Mouse (Mus musculus): ENCODE data around the gene Dync1i1. TPM values are rescaled to one million over a fixed set of nuclear protein-coding genes. Genes with fewer than 3 reads are reported as not detected.
A peak's percentile ranks its signal among the peaks of the same experiment; 100 is the strongest.
"Not testable (repeated sequence)": the region's sequence is repeated elsewhere in the genome, so short reads cannot be mapped to it uniquely, and the experiment has no call there.

Gene Dync1i1
- polyA plus RNA-seq, 1 experiment = 3.9 TPM

- peak overlapping the region; percentile 59 for H3K4me2 ChIP-seq (ENCODE audit: low read depth)
Observed at GRCm38 (mm10) chr6:5712620-5713019, 12.8 kb upstream of the Dync1i1 start.

GRCm38 (mm10) chr6:5715101-5715618 lies 10.3 kb upstream of the Dync1i1 start:
- Histone ChIP-seq H3K27me3 (ENCODE audit: control insufficient read depth, insufficient read depth, insufficient read length) (no peaks in the 10 kb centered on the region), H3K4me3 (no peak overlapping the region), H3K79me2 (ENCODE audit: control insufficient read depth, insufficient read depth) (no peaks in the 10 kb centered on the region), H3K4me2 (ENCODE audit: low read depth) (no peak overlapping the region), H3K36me3 (ENCODE audit: control insufficient read depth, insufficient read depth) (no peaks in the 10 kb centered on the region), H3ac (ENCODE audit: control insufficient read depth, insufficient read length) (no peak overlapping the region)
- TF ChIP-seq POLR2A (IDR thresholded peaks at IDR 0.05; ENCODE audit: insufficient read length, low read depth) = no peak
- no peak for TF ChIP-seq CEBPB (IDR thresholded peaks at IDR 0.05; ENCODE audit: insufficient read depth, poor library complexity, severe bottlenecking)
- no peak for TF ChIP-seq POLR2AphosphoS2 (IDR thresholded peaks at IDR 0.05; ENCODE audit: insufficient read length, low read depth)
- no peak for TF ChIP-seq MYOD1 (IDR thresholded peaks at IDR 0.05; ENCODE audit: control insufficient read depth in 1 of 3, insufficient read length in 2 of 3, low read depth in 2 of 3)
- no peak for TF ChIP-seq REST (IDR thresholded peaks at IDR 0.05; ENCODE audit: insufficient read depth, insufficient read length)
- no peak for TF ChIP-seq SRF (IDR thresholded peaks at IDR 0.05; ENCODE audit: control insufficient read depth, insufficient read length, low read depth)
- TF ChIP-seq MAX (IDR thresholded peaks at IDR 0.05; ENCODE audit: low read depth) = no peak
- TF ChIP-seq E2F4 (IDR thresholded peaks at IDR 0.05; ENCODE audit: insufficient read depth) = no peak
- TF ChIP-seq TCF3 (IDR thresholded peaks at IDR 0.05; ENCODE audit: insufficient read length, low read depth) = no peak
- TF ChIP-seq MYOG (IDR thresholded peaks at IDR 0.05; ENCODE audit: control insufficient read depth in 1 of 3, insufficient read depth in 1 of 3, insufficient read length in 2 of 3, low read depth in 2 of 3) = no peak
- TF ChIP-seq TCF12 (IDR thresholded peaks at IDR 0.05; ENCODE audit: insufficient read depth, poor library complexity, severe bottlenecking) = no peak
- no peak for TF ChIP-seq USF1 (IDR thresholded peaks at IDR 0.05; ENCODE audit: low read depth)

More at GRCm38 (mm10) chr6:5712620-5713019, 12.8 kb upstream of the Dync1i1 start:
- Histone ChIP-seq H3K36me3 (ENCODE audit: control insufficient read depth, insufficient read depth) (no peaks in the 10 kb centered on the region), H3K27me3 (ENCODE audit: control insufficient read depth, insufficient read depth, insufficient read length) (no peaks in the 10 kb centered on the region), H3K79me2 (ENCODE audit: control insufficient read depth, insufficient read depth) (no peaks in the 10 kb centered on the region), H3ac (ENCODE audit: control insufficient read depth, insufficient read length) (no peak overlapping the region), H3K4me3 (no peak overlapping the region)
- TF ChIP-seq MYOG (IDR thresholded peaks at IDR 0.05; ENCODE audit: control insufficient read depth in 1 of 3, insufficient read depth in 1 of 3, insufficient read length in 2 of 3, low read depth in 2 of 3) (peak in 1 of 3 experiments; percentile 9), POLR2AphosphoS2 (IDR thresholded peaks at IDR 0.05; ENCODE audit: insufficient read length, low read depth) (no peak), MYOD1 (IDR thresholded peaks at IDR 0.05; ENCODE audit: control insufficient read depth in 1 of 3, insufficient read length in 2 of 3, low read depth in 2 of 3) (peak in 2 of 3 experiments; percentile 87 to 89), MAX (IDR thresholded peaks at IDR 0.05; ENCODE audit: low read depth) (no peak)

GRCm38 (mm10) chr6:5718955-5719354 lies 6.5 kb upstream of the Dync1i1 start:
- H3K36me3 ChIP-seq (ENCODE audit: control insufficient read depth, insufficient read depth) = no peaks in the 10 kb centered on the region

GRCm38 (mm10) chr6:5720716-5721115 lies 4.7 kb upstream of the Dync1i1 start:
- H3K27me3 ChIP-seq (ENCODE audit: control insufficient read depth, insufficient read depth, insufficient read length); H3K36me3 ChIP-seq (ENCODE audit: control insufficient read depth, insufficient read depth); H3K79me2 ChIP-seq (ENCODE audit: control insufficient read depth, insufficient read depth); H3K4me3 ChIP-seq; H3K4me2 ChIP-seq (ENCODE audit: low read depth); H3ac ChIP-seq (ENCODE audit: control insufficient read depth, insufficient read length): not testable (repeated sequence)

More at GRCm38 (mm10) chr6:5718955-5719354, 6.5 kb upstream of the Dync1i1 start:
- Histone ChIP-seq H3K79me2 (ENCODE audit: control insufficient read depth, insufficient read depth) (no peaks in the 10 kb centered on the region), H3K4me3 (no peak overlapping the region), H3ac (ENCODE audit: control insufficient read depth, insufficient read length) (no peak overlapping the region), H3K27me3 (ENCODE audit: control insufficient read depth, insufficient read depth, insufficient read length) (no peaks in the 10 kb centered on the region), H3K4me2 (ENCODE audit: low read depth) (peak overlapping the region; percentile 6)
- TF ChIP-seq USF1 (IDR thresholded peaks at IDR 0.05; ENCODE audit: low read depth) (no peak), REST (IDR thresholded peaks at IDR 0.05; ENCODE audit: insufficient read depth, insufficient read length) (no peak), TCF12 (IDR thresholded peaks at IDR 0.05; ENCODE audit: insufficient read depth, poor library complexity, severe bottlenecking) (peak; percentile 46), MYOG (IDR thresholded peaks at IDR 0.05; ENCODE audit: control insufficient read depth in 1 of 3, insufficient read depth in 1 of 3, insufficient read length in 2 of 3, low read depth in 2 of 3) (peak in 2 of 3 experiments; percentile 45), CEBPB (IDR thresholded peaks at IDR 0.05; ENCODE audit: insufficient read depth, poor library complexity, severe bottlenecking) (no peak), MYOD1 (IDR thresholded peaks at IDR 0.05; ENCODE audit: control insufficient read depth in 1 of 3, insufficient read length in 2 of 3, low read depth in 2 of 3) (peak in 2 of 3 experiments; percentile 48 to 78)

DNA sequence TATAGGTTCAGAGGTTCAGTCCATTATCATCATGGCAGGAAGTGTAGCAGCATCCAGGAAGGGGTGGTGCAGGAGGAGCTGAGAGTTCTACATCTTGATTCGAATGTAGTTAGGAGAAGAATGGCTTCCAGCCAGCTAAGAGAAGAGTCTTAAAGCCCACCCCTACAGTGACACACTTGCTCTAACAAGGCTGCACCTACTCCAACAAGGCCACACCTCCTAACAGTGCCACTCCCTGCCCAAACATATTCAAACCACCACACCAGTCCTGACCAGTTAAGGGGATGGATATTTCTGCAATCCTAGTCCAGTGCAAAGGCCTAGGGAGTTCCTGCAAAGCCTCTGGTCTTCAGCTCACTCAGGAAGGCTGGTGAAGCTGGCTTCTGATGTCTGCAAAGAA lies 1.5 kb upstream of the Dync1i1 start:
- peaks cover 5% of the 10 kb centered on the region for H3K27me3 ChIP-seq (ENCODE audit: control insufficient read depth, insufficient read depth, insufficient read length)
- H3ac ChIP-seq (ENCODE audit: control insufficient read depth, insufficient read length) = no peak overlapping the region
- no peak overlapping the region for H3K4me3 ChIP-seq
- TF ChIP-seq TCF12 (IDR thresholded peaks at IDR 0.05; ENCODE audit: insufficient read depth, poor library complexity, severe bottlenecking) (no peak), MYOG (IDR thresholded peaks at IDR 0.05; ENCODE audit: control insufficient read depth in 1 of 3, insufficient read depth in 1 of 3, insufficient read length in 2 of 3, low read depth in 2 of 3) (no peak), SRF (IDR thresholded peaks at IDR 0.05; ENCODE audit: control insufficient read depth, insufficient read length, low read depth) (no peak), POLR2A (IDR thresholded peaks at IDR 0.05; ENCODE audit: insufficient read length, low read depth) (no peak)
- H3K79me2 ChIP-seq (ENCODE audit: control insufficient read depth, insufficient read depth) = no peaks in the 10 kb centered on the region
- no peak overlapping the region for H3K4me2 ChIP-seq (ENCODE audit: low read depth)
- H3K36me3 ChIP-seq (ENCODE audit: control insufficient read depth, insufficient read depth) = no peaks in the 10 kb centered on the region
